Mouse (Mus musculus) heart, embryonic 11.5 days (tissue): Measurements from ENCODE around the gene Olfr1335. TPM values are rescaled to one million over a fixed set of nuclear protein-coding genes. Genes with fewer than 3 reads are reported as not detected.
"Not testable (repeated sequence)": the region's sequence is repeated elsewhere in the genome, so short reads cannot be mapped to it uniquely, and the experiment has no call there.

Source experiments
- ATAC-seq: fragments of 200-750 bp; cut with Nextera tagmentation; replicated peaks from 2 replicates; pipeline ENCODE4 v1.8.0; 2017; ENCODE audit warnings: moderate library complexity; ENCODE audit not compliant: insufficient number of reproducible peaks, low FRiP score, low TSS enrichment
- H3K27ac ChIP-seq: fragments of 300-500 bp; sonication (generic); 2 replicates; pipeline ENCODE4 v1.5.1; 2014; ENCODE audit warnings: mild to moderate bottlenecking, low read depth, low read length
- H3K27me3 ChIP-seq: fragments of 300-500 bp; sonication (generic); 2 replicates; pipeline ENCODE4 v1.6.1; 2014; ENCODE audit warnings: mild to moderate bottlenecking, low read length, mixed read lengths; ENCODE audit not compliant: control insufficient read depth, insufficient read depth
- H3K36me3 ChIP-seq: fragments of 300-500 bp; sonication (generic); 2 replicates; pipeline ENCODE4 v1.6.1; 2014; ENCODE audit warnings: mild to moderate bottlenecking, low read length, moderate library complexity, mixed read lengths; ENCODE audit not compliant: control insufficient read depth, insufficient read depth
- H3K4me1 ChIP-seq: fragments of 300-500 bp; sonication (generic); 2 replicates; pipeline ENCODE4 v1.6.1; 2014; ENCODE audit warnings: low read length; ENCODE audit not compliant: control insufficient read depth, insufficient read depth
- H3K4me2 ChIP-seq: fragments of 300-500 bp; sonication (generic); 2 replicates; pipeline ENCODE4 v1.6.1; 2014; ENCODE audit warnings: mild to moderate bottlenecking, moderate library complexity
- H3K4me3 ChIP-seq: fragments of 300-500 bp; sonication (generic); 2 replicates; pipeline ENCODE4 v1.5.1; 2014; ENCODE audit warnings: low read depth, low read length
- H3K9ac ChIP-seq: fragments of 300-500 bp; sonication (generic); 2 replicates; pipeline ENCODE4 v1.6.1; 2014; ENCODE audit warnings: mild to moderate bottlenecking, low read depth, low read length, moderate library complexity
- H3K9me3 ChIP-seq: fragments of 300-500 bp; sonication (generic); replicated peaks from 2 replicates; pipeline ENCODE4 v1.6.1; 2016; ENCODE audit warnings: low read length; ENCODE audit not compliant: control insufficient read depth
- WGBS: fragments of 180-500 bp; shearing (Covaris S2); extraction: QIAGEN DNeasy Blood & Tissue Kit; methylation state at CpG from one replicate; pipeline ENCODE4 v1.1.7; 2014; ENCODE audit not compliant: insufficient replicate concordance; 5-methylcytosine and 5-hydroxymethylcytosine counted together
- polyA plus RNA-seq: library from polyadenylated mRNA; unstranded; fragments of >200 nt; fragmentation: Nextera tagmentation; extraction: Ambion mirVana; gene quantifications from 2 replicates; pipeline ENCODE4 v1.2.1, GENCODE M21; 2014

Gene Olfr1335
- polyA plus RNA-seq, result not detected in 2 replicates

DNA sequence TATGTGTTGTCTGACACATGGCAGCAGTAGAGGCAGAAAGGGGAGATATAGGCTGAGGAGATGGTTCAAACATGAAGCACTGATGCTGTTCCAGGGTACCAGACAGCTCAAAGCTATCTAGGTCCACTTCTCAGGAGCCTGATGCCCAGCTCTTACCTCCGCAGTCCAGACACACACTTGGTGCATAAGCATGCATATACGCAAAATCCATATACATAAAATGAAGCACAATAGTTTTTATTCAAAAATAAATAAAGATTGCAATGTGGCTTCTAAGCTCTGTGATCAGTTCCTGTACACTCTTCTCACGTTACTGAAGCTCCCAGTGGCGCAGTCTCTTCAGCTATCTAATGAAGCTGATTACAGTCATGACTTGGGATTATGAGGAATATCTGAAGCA, at the start of gene Olfr1335:
Olfr1335 (minus strand) TSS at position 101 of the 400 bp plus-strand sequence.
- H3K9ac ChIP-seq, result no peak within 1 kb of the TSS
- H3K27ac ChIP-seq, result no peak within 1 kb of the TSS
- WGBS, result 84% methylated on average over 4 of the region's 4 CpGs
- no peak within 1 kb of the TSS for H3K4me2 ChIP-seq
- no peak within 1 kb of the TSS for H3K4me3 ChIP-seq
- H3K4me1 ChIP-seq, result no peaks in the 10 kb centered on the region
- H3K9me3 ChIP-seq, result no peaks in the 10 kb centered on the region
- ATAC-seq, result no peak
- H3K36me3 ChIP-seq, result no peaks in the 10 kb centered on the region
- no peaks in the 10 kb centered on the region for H3K27me3 ChIP-seq

DNA sequence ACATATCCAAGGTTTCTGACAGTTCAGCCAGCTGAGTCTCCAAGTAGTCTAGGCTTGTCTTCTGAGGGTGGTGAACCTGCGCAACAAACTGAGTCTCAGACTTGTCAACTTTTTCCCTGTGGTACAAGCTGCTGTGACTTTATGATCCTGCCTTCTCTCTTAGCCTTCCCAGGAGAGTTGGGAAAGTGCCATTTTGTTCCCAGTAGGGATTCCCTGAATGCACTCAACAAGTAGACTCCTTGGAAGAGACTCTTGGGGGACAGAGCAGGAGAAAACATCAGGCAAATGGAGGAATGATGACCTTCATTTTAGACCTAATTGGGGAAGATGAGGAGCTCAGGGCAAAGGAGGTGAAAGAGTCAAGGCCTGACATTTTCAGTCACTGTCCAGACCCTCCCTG, 26.4 kb upstream of the Olfr1335 start, which contains the start of gene Olfr1333:
Olfr1333 (minus strand) TSS at position 101 of the 400 bp plus-strand sequence.
- WGBS, result 89% methylated on average over 1 of the region's 1 CpGs
- Histone ChIP-seq H3K9me3 (no peaks in the 10 kb centered on the region), H3K4me1 (no peaks in the 10 kb centered on the region), H3K4me3 (no peak within 1 kb of the TSS), H3K36me3 (no peaks in the 10 kb centered on the region), H3K27ac (no peak within 1 kb of the TSS), H3K9ac (no peak within 1 kb of the TSS), H3K27me3 (no peaks in the 10 kb centered on the region), H3K4me2 (no peak within 1 kb of the TSS)
- no peak for ATAC-seq

DNA sequence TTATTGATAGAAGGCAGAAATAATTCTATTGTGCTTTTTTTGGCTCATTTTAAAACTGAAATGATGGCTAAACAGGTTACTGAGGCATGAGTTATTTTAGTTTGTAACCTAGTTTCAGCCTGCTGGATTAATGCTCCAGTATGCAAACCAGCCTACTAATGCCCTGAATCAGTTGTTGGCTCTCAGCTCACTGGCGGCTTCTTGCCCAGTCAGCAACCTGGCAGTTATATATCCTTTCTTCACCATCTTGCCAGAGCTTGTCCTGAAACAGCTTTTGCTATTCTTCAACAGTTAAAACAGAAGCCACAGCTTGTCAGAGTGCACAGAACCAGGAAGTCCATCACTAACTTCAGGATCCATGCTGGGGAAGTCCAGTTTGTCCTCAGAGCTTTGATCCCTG, 9.2 kb upstream of the Olfr1335 start:
- Histone ChIP-seq H3K27ac (no peak overlapping the region), H3K4me3 (no peak overlapping the region)
- no peak for ATAC-seq

DNA sequence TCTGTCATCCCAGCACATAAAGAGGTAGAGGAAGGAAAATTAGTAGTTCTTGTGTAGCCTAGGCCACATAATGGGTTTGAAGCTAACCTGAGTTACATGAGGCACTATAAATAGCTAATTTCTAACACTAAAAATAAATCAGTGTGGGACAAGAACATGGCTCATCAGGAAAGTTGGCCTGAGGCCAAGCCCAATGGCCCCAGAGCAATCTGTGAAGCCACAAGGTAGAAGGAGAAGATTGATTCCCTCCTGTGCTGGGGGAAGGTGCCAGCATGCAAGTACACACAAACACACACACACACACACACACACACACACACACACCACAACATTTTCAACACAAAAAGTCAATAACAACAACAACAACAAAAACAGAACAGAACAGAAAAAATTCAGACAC, 16.9 kb downstream of the Olfr1335 start:
- not testable (repeated sequence) for H3K4me3 ChIP-seq, H3K9me3 ChIP-seq, H3K36me3 ChIP-seq, H3K27ac ChIP-seq, H3K9ac ChIP-seq, H3K27me3 ChIP-seq, H3K4me1 ChIP-seq, H3K4me2 ChIP-seq, ATAC-seq

More for the DNA sequence above, 9.2 kb upstream of the Olfr1335 start:
- Histone ChIP-seq H3K4me1 (no peaks in the 10 kb centered on the region), H3K9me3 (no peaks in the 10 kb centered on the region), H3K9ac (no peak overlapping the region), H3K27me3 (no peaks in the 10 kb centered on the region), H3K4me2 (no peak overlapping the region), H3K36me3 (no peaks in the 10 kb centered on the region)
- 76% methylated on average over 1 of the region's 1 CpGs for WGBS

DNA sequence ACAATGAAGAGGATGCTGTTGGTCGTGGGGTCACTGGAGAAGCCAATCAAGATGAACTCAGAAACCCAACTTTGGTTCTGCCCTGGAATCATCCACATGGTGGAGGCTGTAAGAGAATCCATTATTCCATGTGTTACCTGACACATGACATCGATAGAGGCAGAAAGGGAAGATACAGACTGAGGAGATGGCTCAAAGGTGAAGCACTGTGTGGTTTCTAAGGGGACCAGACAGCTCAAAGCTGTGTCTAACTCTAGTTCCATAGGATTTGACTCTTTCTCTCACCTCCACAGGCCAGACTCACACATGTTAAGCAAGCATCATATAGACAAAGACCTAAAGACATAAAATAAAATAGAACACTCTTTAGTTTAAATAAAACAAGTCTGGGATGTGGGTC, 27.3 kb downstream of the Olfr1335 start, which contains the start of gene Olfr1337:
Olfr1337 (minus strand) TSS at position 101 of the 400 bp plus-strand sequence.
- H3K4me1 ChIP-seq, result no peaks in the 10 kb centered on the region
- H3K27ac ChIP-seq, result no peak within 1 kb of the TSS
- 65% methylated on average over 2 of the region's 2 CpGs for WGBS
- no peak within 1 kb of the TSS for H3K4me2 ChIP-seq
- H3K36me3 ChIP-seq, result no peaks in the 10 kb centered on the region
- H3K27me3 ChIP-seq, result no peaks in the 10 kb centered on the region
- no peaks in the 10 kb centered on the region for H3K9me3 ChIP-seq
- ATAC-seq, result no peak
- no peak within 1 kb of the TSS for H3K9ac ChIP-seq
- no peak within 1 kb of the TSS for H3K4me3 ChIP-seq

Other genes starting within 250 kb of the Olfr1335 start
- gene Cfap57, start 189.2 kb downstream of the Olfr1335 start, polyA plus RNA-seq, result 1.2 and 1.5 TPM in 2 replicates
- 106 and 111 TPM in 2 replicates for gene Ebna1bp2, start 189.1 kb downstream of the Olfr1335 start, polyA plus RNA-seq
- gene Olfr62, start 151.0 kb downstream of the Olfr1335 start, polyA plus RNA-seq, result not detected in 2 replicates
- not detected in 2 replicates for gene Olfr1342, start 117.2 kb downstream of the Olfr1335 start, polyA plus RNA-seq
- gene Olfr1341, start 106.4 kb downstream of the Olfr1335 start, polyA plus RNA-seq, result not detected in 2 replicates
- not detected in 2 replicates for gene Olfr1340, start 89.8 kb downstream of the Olfr1335 start, polyA plus RNA-seq
- not detected in 2 replicates for gene Olfr1339, start 77.8 kb downstream of the Olfr1335 start, polyA plus RNA-seq
- gene Olfr1338, start 51.2 kb downstream of the Olfr1335 start, polyA plus RNA-seq, result not detected in 2 replicates
- gene Olfr1337, start 27.4 kb downstream of the Olfr1335 start, polyA plus RNA-seq, result not detected in 2 replicates
- not detected in 2 replicates for gene Olfr1333, start 26.3 kb upstream of the Olfr1335 start, polyA plus RNA-seq
- not detected in 2 replicates for gene Olfr1331, start 54.7 kb upstream of the Olfr1335 start, polyA plus RNA-seq
- gene Olfr1330, start 78.7 kb upstream of the Olfr1335 start, polyA plus RNA-seq, result not detected in 2 replicates
- not detected in 2 replicates for gene Olfr1329, start 107.5 kb upstream of the Olfr1335 start, polyA plus RNA-seq
- gene Olfr1328, start 128.7 kb upstream of the Olfr1335 start, polyA plus RNA-seq, result 0.04 TPM in 1 of 2 replicates, not detected in the other
- gene Lao1, start 151.6 kb upstream of the Olfr1335 start, polyA plus RNA-seq, result not detected in 2 replicates